In the genomic region with DNA sequence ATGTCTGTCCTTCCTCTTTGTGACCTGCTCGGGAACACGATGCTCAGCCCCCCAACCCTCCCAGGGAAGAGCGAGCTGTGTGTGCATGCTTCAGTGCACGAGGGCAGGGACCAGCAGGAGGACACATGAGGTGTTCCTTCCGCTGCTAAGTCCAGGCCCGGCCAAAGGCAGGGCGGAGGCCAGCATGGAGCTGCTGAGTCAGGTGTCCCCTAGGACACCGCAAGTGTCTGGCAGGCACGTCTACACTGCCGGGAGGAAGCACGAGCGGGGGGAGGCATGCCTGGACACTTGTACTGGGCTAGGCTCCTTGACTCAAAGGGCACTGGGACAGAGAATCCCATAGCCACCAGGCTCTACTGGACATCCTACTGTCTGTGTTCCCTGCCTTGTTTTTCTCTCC, we compare ENCODE assay signal across 11 mouse cellular contexts. TPM values are rescaled to one million over a fixed set of nuclear protein-coding genes. Genes with fewer than 3 reads are reported as not detected.
DNase-seq lines count a peak whose midpoint lies in the region; ATAC-seq and TF ChIP-seq lines count a peak whose summit lies in the region.
"Had no signal": no experiment of that assay in that cellular context is flagged by ENCODE, and none has a peak within 500 bp of the region (broad histone marks: within the 10 kb centered on the region; RNA-seq: fewer than 3 reads in every experiment).

No protein-coding gene starts in this region.

- H3K4me1 ChIP-seq in liver, adult 2 months (ENCODE audit: control insufficient read depth, insufficient read depth, low read length) = peaks cover 18% of the 10 kb centered on the region
- no peaks in the 10 kb centered on the region; the same call in 1 of the 2 replicates for H3K4me1 ChIP-seq in liver, embryonic 11.5 days (replicated peaks; ENCODE audit: control insufficient read depth, insufficient read depth, low read length)
- peaks cover 46% of the 10 kb centered on the region for H3K4me1 ChIP-seq in heart, embryonic 10.5 days

- 0 out of 2 replicates have a peak, but pooled peaks cover 2% of the 10 kb centered on the region for H3K79me2 ChIP-seq in liver, adult 2 months (ENCODE audit: control insufficient read depth, insufficient read depth, low read length)

- H3K9me3 ChIP-seq in liver, embryonic 11.5 days (ENCODE audit: control insufficient read depth, low read length) = no peaks in the 10 kb centered on the region
- no peaks in the 10 kb centered on the region for H3K9me3 ChIP-seq in heart, embryonic 10.5 days
- H3K9me3 ChIP-seq: stomach, embryonic 15.5 days had no signal

- intact Hi-C loops in left cerebral cortex, postnatal 25 days (cut with DNase I) = loop anchor here (10.0 kb wide), 1 partner anchor 257 kb away; no protein-coding TSS in a partner anchor
- intact Hi-C loops in left cerebral cortex, postnatal 36 days (cut with DNase I) = no loop called here

- 54% methylated on average over 12 of the region's 12 CpGs for WGBS in liver, adult 2 months
- WGBS in liver, embryonic 11.5 days = 74% methylated on average over 12 of the region's 12 CpGs
- WGBS in heart, embryonic 10.5 days = 70% methylated on average over 12 of the region's 12 CpGs

- TF ChIP-seq CTCF in liver, adult 2 months (IDR thresholded peaks at IDR 0.05; ENCODE audit: low read depth, low read length) = no peak

- no peak overlapping the region for H3K4me2 ChIP-seq in liver, embryonic 11.5 days
- H3K4me2 ChIP-seq: stomach, embryonic 15.5 days had no signal

- no peak overlapping the region for H3K9ac ChIP-seq in liver, adult 2 months (ENCODE audit: low read depth, low read length)
- no peak overlapping the region for H3K9ac ChIP-seq in liver, embryonic 11.5 days (ENCODE audit: low read depth, low read length)
- H3K9ac ChIP-seq: stomach, embryonic 15.5 days had no signal

- H3K36me3 ChIP-seq in liver, adult 2 months (ENCODE audit: control insufficient read depth, insufficient read depth, low read length) = peaks cover 8% of the 10 kb centered on the region
- H3K36me3 ChIP-seq in liver, embryonic 11.5 days (ENCODE audit: control insufficient read depth, insufficient read depth, low read length) = no peaks in the 10 kb centered on the region
- no peaks in the 10 kb centered on the region for H3K36me3 ChIP-seq in heart, embryonic 10.5 days
- H3K36me3 ChIP-seq: stomach, embryonic 15.5 days had no signal

- ATAC-seq in liver, embryonic 11.5 days (replicated peaks; ENCODE audit: low FRiP score) = no peak
- ATAC-seq: inflammation-experienced regulatory T-cells, adult 6 months had no signal

- TF ChIP-seq POLR2A in liver, adult 2 months (IDR thresholded peaks at IDR 0.05; ENCODE audit: extremely low read depth, insufficient read depth, low read length) = no peak

- H3K27me3 ChIP-seq in liver, adult 2 months (ENCODE audit: control insufficient read depth, insufficient read depth, low read length) = no peaks in the 10 kb centered on the region
- H3K27me3 ChIP-seq in liver, embryonic 11.5 days (replicated peaks; ENCODE audit: control insufficient read depth, insufficient read depth, low read length) = no peaks in the 10 kb centered on the region
- no peaks in the 10 kb centered on the region for H3K27me3 ChIP-seq in heart, embryonic 10.5 days (ENCODE audit: insufficient read depth, poor library complexity, severe bottlenecking)
- H3K27me3 ChIP-seq: stomach, embryonic 15.5 days had no signal

- H3K27ac ChIP-seq in liver, adult 2 months (replicated peaks; ENCODE audit: insufficient read depth, low read depth, low read length) = no peak overlapping the region
- H3K27ac ChIP-seq in liver, embryonic 11.5 days (ENCODE audit: low read depth, low read length) = no peak overlapping the region
- peak overlapping the region; percentile 36; the same call in 1 of the 2 replicates for H3K27ac ChIP-seq in heart, embryonic 10.5 days
- H3K27ac ChIP-seq: macrophage; stomach, embryonic 15.5 days had no signal

- peak; percentile 78 for DNase-seq in liver, adult 2 months (ENCODE audit: extremely low read depth, low read depth, low spot score)
- no peak for DNase-seq in liver, embryonic 11.5 days (ENCODE audit: low spot score)
- DNase-seq in cerebellum, adult 18-20 months = peak; percentile 43 to 46
- DNase-seq in heart, embryonic 10.5 days (ENCODE audit: low spot score) = no peak
- DNase-seq in kidney, postnatal 10 days = peak; percentile 71
- no peak for DNase-seq in T-cell, adult 2 months (ENCODE audit: low spot score)
- DNase-seq in left cerebral cortex, postnatal 25 days (ENCODE audit: low spot score in 2 of 2) = no peak
- DNase-seq in left cerebral cortex, postnatal 36 days (ENCODE audit: low spot score in 2 of 2) = no peak

- no peak overlapping the region for H3K4me3 ChIP-seq in liver, adult 2 months (ENCODE audit: insufficient read depth, low read depth, low read length)
- H3K4me3 ChIP-seq in liver, embryonic 11.5 days (ENCODE audit: low read depth, low read length) = no peak overlapping the region
- H3K4me3 ChIP-seq in heart, embryonic 10.5 days = no peak overlapping the region
- H3K4me3 ChIP-seq: stomach, embryonic 15.5 days had no signal

RNA-seq across cellular contexts. Expression of a gene that starts 2.6 kb away (rescaled TPM):
- 125 and 199 TPM in 2 replicates for total RNA-seq in liver, adult 2 months (2014; rRNA removed)
- polyA plus RNA-seq in liver, adult 2 months (2012; rRNA removed) = 210 and 244 TPM in 2 replicates
- polyA plus RNA-seq in liver, embryonic 11.5 days (2014; fragmentation: Nextera tagmentation; extraction: Ambion mirVana) = 5.3 and 6.1 TPM in 2 replicates
- polyA plus RNA-seq in heart, embryonic 10.5 days (2016; fragmentation: Nextera tagmentation; extraction: Ambion mirVana) = 5.5 and 6.0 TPM in 2 replicates
- total RNA-seq in left cerebral cortex, postnatal 25 days (2021) = 1 to 10 TPM; 1.5 to 2.1 TPM
- 1 to 10 TPM; 1.0 to 1.8 TPM for total RNA-seq in left cerebral cortex, postnatal 36 days (2021)
- polyA plus RNA-seq: inflammation-experienced regulatory T-cells, adult 6 months had no signal

RNA-seq across cellular contexts. Expression of a gene that starts 19.0 kb away (rescaled TPM):
- 5.6 and 7.0 TPM in 2 replicates for total RNA-seq in liver, adult 2 months (2014; rRNA removed)
- polyA plus RNA-seq in liver, adult 2 months (2012; rRNA removed) = 6.6 and 7.0 TPM in 2 replicates
- 92.5 and 98.5 TPM in 2 replicates for polyA plus RNA-seq in liver, embryonic 11.5 days (2014; fragmentation: Nextera tagmentation; extraction: Ambion mirVana)
- polyA plus RNA-seq in heart, embryonic 10.5 days (2016; fragmentation: Nextera tagmentation; extraction: Ambion mirVana) = 96.7 and 139 TPM in 2 replicates
- total RNA-seq in left cerebral cortex, postnatal 25 days (2021) = 10 to 100 TPM; 23.2 to 24.2 TPM
- total RNA-seq in left cerebral cortex, postnatal 36 days (2021) = 10 to 100 TPM; 24.0 to 28.5 TPM

RNA-seq across cellular contexts. Expression of a gene that starts 26.0 kb away (rescaled TPM):
- total RNA-seq in liver, adult 2 months (2014; rRNA removed) = 3.1 and 3.6 TPM in 2 replicates
- polyA plus RNA-seq in liver, adult 2 months (2012; rRNA removed) = 1.3 and 2.2 TPM in 2 replicates
- 4.8 and 4.9 TPM in 2 replicates for polyA plus RNA-seq in liver, embryonic 11.5 days (2014; fragmentation: Nextera tagmentation; extraction: Ambion mirVana)
- polyA plus RNA-seq in heart, embryonic 10.5 days (2016; fragmentation: Nextera tagmentation; extraction: Ambion mirVana) = 5.5 and 7.2 TPM in 2 replicates
- 1 to 10 TPM; 4.6 to 4.8 TPM for total RNA-seq in left cerebral cortex, postnatal 25 days (2021)
- total RNA-seq in left cerebral cortex, postnatal 36 days (2021) = 1 to 10 TPM; 4.6 to 5.1 TPM

Comparison
In these comparisons a context has a peak if more than half of its experiments do, and no peak if none do; other contexts are left out.
1. DNase-seq: peak in liver, adult 2 months (single experiment), cerebellum, adult 18-20 months (2 of 2) and kidney, postnatal 10 days (single experiment); none in liver, embryonic 11.5 days (single experiment), heart, embryonic 10.5 days (single experiment), T-cell, adult 2 months (single experiment), left cerebral cortex, postnatal 25 days (0 of 2) and left cerebral cortex, postnatal 36 days (0 of 2).
2. RNA of a gene that starts 2.6 kb away (total RNA-seq): 125 to 199 TPM in liver, adult 2 months; 1.5 to 2.1 TPM in left cerebral cortex, postnatal 25 days and 1.0 to 1.8 TPM in left cerebral cortex, postnatal 36 days; every median in the first group is over 10 times any median in the second.